Mouse (Mus musculus) stomach, postnatal 0 days (tissue): ENCODE measurements around the gene Tmem161b.

Experiments
- CTCF ChIP-seq: IDR thresholded peaks from 2 replicates; pipeline ENCODE4 v1.5.1; 2016; ENCODE audit warnings: antibody characterized with exemption, low read depth, mild to moderate bottlenecking, moderate library complexity
- EP300 ChIP-seq: optimal IDR thresholded peaks from 2 replicates; pipeline ENCODE3; 2016; ENCODE audit warnings: antibody characterized with exemption

- TF ChIP-seq CTCF = no peak
- no peak for TF ChIP-seq EP300
These were observed 14.7 kb downstream of the Tmem161b start for GRCm38 (mm10) chr13:84236768-84237167.
